Mouse (Mus musculus) kidney, embryonic 16.5 days (tissue): ENCODE data around the gene Cd3eap. TPM values are rescaled to one million over a fixed set of nuclear protein-coding genes. Genes with fewer than 3 reads are reported as not detected.

Source experiments
- ATAC-seq: fragments of 200-750 bp; cut with Nextera tagmentation; 2 replicates; pipeline ENCODE4 v1.8.0; 2017; ENCODE audit warnings: moderate TSS enrichment; ENCODE audit not compliant: low FRiP score, low TSS enrichment
- H3K27ac ChIP-seq: fragments of 300-500 bp; sonication (generic); 2 replicates; pipeline ENCODE4 v1.5.1; 2014; ENCODE audit warnings: low read length
- H3K27me3 ChIP-seq: fragments of 300-500 bp; sonication (generic); 2 replicates; pipeline ENCODE4 v1.6.1; 2014; ENCODE audit warnings: low read length, control low read depth, mixed read lengths; ENCODE audit not compliant: insufficient read depth
- H3K36me3 ChIP-seq: fragments of 300-500 bp; sonication (generic); 2 replicates; pipeline ENCODE4 v1.6.1; 2014; ENCODE audit warnings: low read length, control low read depth, mixed read lengths; ENCODE audit not compliant: insufficient read depth
- H3K4me1 ChIP-seq: fragments of 300-500 bp; sonication (generic); 2 replicates; pipeline ENCODE4 v1.6.1; 2014; ENCODE audit warnings: low read length, control low read depth, mixed read lengths; ENCODE audit not compliant: insufficient read depth
- H3K4me2 ChIP-seq: fragments of 300-500 bp; sonication (generic); replicated peaks from 2 replicates; pipeline ENCODE4 v1.6.1; 2014; ENCODE audit warnings: low read depth, low read length
- H3K4me3 ChIP-seq: fragments of 300-500 bp; sonication (generic); 2 replicates; pipeline ENCODE4 v1.5.1; 2014; ENCODE audit warnings: mild to moderate bottlenecking, low read length
- H3K9ac ChIP-seq: fragments of 300-500 bp; sonication (generic); replicated peaks from 2 replicates; pipeline ENCODE4 v1.6.1; 2014; ENCODE audit warnings: low read length
- H3K9me3 ChIP-seq: fragments of 300-500 bp; sonication (generic); 2 replicates; pipeline ENCODE4 v1.6.1; 2016; ENCODE audit warnings: low read length, control low read depth
- WGBS: fragments of 180-500 bp; shearing (Covaris S2); extraction: QIAGEN DNeasy Blood & Tissue Kit; methylation state at CpG from one replicate; pipeline ENCODE4 v1.1.7; 2014; 5-methylcytosine and 5-hydroxymethylcytosine counted together
- polyA plus RNA-seq: library from polyadenylated mRNA; unstranded; fragments of >200 nt; fragmentation: Nextera tagmentation; extraction: Ambion mirVana; gene quantifications from 2 replicates; pipeline ENCODE4 v1.2.1, GENCODE M21; 2015

Cd3eap gene
- polyA plus RNA-seq, 1 experiment from 2014 or later = 25.0 TPM

DNA sequence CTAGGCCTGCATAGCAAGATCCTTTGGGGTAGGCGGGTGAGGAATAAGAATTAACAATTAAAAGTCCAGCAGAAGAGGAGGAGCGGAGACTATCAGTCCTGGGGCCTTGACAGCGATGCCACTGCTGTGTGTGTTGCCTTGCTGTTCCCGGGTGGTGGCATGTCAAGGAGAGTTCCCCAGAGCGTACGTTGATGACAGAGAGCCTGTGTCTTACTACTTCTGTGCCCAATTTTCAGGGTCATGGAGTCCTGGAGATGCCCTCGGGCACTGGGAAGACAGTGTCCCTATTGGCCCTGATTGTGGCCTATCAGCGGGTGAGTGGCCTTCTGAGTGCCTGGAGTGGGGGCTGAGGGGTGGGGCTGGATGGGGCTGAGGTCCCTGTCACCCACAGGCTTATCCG, 24.4 kb upstream of the Cd3eap start:
- Histone ChIP-seq H3K4me2 (no peak overlapping the region), H3K9me3 (no peaks in the 10 kb centered on the region), H3K9ac (no peak overlapping the region), H3K36me3 (peaks cover 39% of the 10 kb centered on the region), H3K27ac (no peak overlapping the region), H3K4me1 (peaks cover 11% of the 10 kb centered on the region), H3K4me3 (no peak overlapping the region), H3K27me3 (no peaks in the 10 kb centered on the region)
- WGBS = 92% methylated on average over 9 of the region's 9 CpGs
- ATAC-seq = no peak

- Histone ChIP-seq H3K4me3 (peak overlapping the region; percentile 80), H3K36me3 (peaks cover 27% of the 10 kb centered on the region), H3K9ac (peak overlapping the region; percentile 72), H3K9me3 (no peaks in the 10 kb centered on the region), H3K27me3 (no peaks in the 10 kb centered on the region), H3K4me1 (peaks cover 11% of the 10 kb centered on the region), H3K27ac (no peak overlapping the region), H3K4me2 (peak overlapping the region; percentile 89)
- 0% methylated on average over 31 of the region's 37 CpGs for WGBS
- ATAC-seq = peak; percentile 66
Observed at GRCm38 (mm10) chr7:19382166-19382541, 22.9 kb upstream of the Cd3eap start.

DNA sequence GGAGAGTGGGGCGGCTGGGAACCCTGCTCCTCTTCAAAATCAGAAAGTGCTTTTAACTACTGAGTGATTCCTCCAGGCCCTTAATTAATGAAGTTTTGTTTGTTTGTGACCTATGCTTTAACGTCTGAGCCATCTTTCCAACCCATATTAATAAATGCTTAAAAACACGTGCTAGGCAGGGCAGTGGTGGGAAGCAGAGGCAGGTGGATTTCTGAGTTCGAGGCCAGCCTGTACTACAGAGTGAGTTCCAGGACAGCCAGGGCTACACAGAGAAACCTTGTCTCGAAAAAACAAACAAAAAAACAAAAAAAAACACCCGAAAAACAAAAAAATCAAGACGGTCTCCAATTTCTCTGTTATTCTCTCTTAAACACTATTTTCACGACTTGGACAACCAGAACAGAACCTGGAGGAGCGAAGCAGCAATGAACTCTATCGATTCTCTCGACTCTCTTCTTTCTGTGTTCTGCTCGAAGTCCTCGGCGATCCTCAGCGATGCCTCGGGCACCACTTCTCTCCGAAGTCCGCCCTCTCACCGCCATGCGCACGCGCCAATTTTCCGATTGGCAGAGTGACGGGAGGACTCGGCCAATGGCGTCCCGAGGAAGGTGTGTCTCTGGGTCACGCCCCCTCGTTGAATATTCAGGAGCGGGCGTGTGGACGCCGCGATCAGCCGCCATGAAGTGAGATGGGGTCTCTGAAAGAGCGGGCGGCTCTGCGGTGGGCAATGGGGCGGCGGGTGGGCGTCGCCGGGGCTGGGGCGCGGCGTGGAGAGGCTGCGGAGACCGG, 22.3 kb upstream of the Cd3eap start, which contains the start of gene Ercc2:
Gene Ercc2 (plus strand): TSS at position 634 of the 789 bp plus-strand sequence.
- peak within 1 kb of the TSS; percentile 89 for H3K4me2 ChIP-seq
- peak within 1 kb of the TSS; percentile 72 for H3K9ac ChIP-seq
- no peak within 1 kb of the TSS for H3K27ac ChIP-seq
- no peaks in the 10 kb centered on the region for H3K27me3 ChIP-seq
- H3K4me3 ChIP-seq = peak within 1 kb of the TSS; percentile 80
- peaks cover 11% of the 10 kb centered on the region for H3K4me1 ChIP-seq
- peaks cover 21% of the 10 kb centered on the region for H3K36me3 ChIP-seq
- ATAC-seq = peak; percentile 95
- 5% methylated on average over 43 of the region's 48 CpGs for WGBS
- H3K9me3 ChIP-seq = no peaks in the 10 kb centered on the region

- Histone ChIP-seq H3K27ac (no peak overlapping the region), H3K4me2 (no peak overlapping the region), H3K36me3 (0 out of 2 replicates have a peak, but pooled peaks cover 2% of the 10 kb centered on the region), H3K9me3 (no peaks in the 10 kb centered on the region), H3K4me3 (no peak overlapping the region), H3K9ac (no peak overlapping the region), H3K27me3 (no peaks in the 10 kb centered on the region), H3K4me1 (peaks cover 6% of the 10 kb centered on the region)
- WGBS = 66% methylated on average over 8 of the region's 8 CpGs
- ATAC-seq = no peak
Observed at GRCm38 (mm10) chr7:19378049-19378448, 18.8 kb upstream of the Cd3eap start.

GRCm38 (mm10) chr7:19376019-19376418, 16.7 kb upstream of the Cd3eap start:
- Histone ChIP-seq H3K4me3 (no peak overlapping the region), H3K27me3 (no peaks in the 10 kb centered on the region), H3K9me3 (no peaks in the 10 kb centered on the region), H3K9ac (no peak overlapping the region), H3K36me3 (0 out of 2 replicates have a peak, but pooled peaks cover 2% of the 10 kb centered on the region), H3K4me1 (no peaks in the 10 kb centered on the region), H3K27ac (no peak overlapping the region), H3K4me2 (no peak overlapping the region)
- ATAC-seq = no peak
- WGBS = 91% methylated on average over 4 of the region's 4 CpGs

DNA sequence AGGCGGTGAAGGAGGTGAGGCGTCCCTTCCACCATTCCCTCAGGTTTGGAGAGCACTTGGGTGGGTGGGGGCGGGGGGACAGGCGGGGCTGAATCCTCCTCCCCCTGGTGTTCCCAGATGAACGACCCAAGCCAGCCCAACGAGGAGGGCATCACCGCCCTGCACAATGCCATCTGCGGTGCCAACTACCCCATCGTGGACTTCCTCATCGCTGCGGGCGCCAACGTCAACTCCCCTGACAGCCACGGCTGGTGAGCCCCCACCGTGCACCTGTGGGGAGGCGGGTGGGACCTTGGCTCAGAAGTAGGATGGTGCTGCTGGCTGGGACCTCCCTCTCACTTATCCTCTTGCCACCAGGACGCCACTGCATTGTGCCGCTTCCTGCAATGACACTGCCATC, 16.1 kb upstream of the Cd3eap start:
- Histone ChIP-seq H3K27me3 (no peaks in the 10 kb centered on the region), H3K36me3 (0 out of 2 replicates have a peak, but pooled peaks cover 2% of the 10 kb centered on the region), H3K27ac (no peak overlapping the region), H3K4me2 (no peak overlapping the region), H3K4me1 (no peaks in the 10 kb centered on the region), H3K9ac (no peak overlapping the region), H3K4me3 (no peak overlapping the region), H3K9me3 (no peaks in the 10 kb centered on the region)
- whole genome bisulfite sequencing = 77% methylated on average over 18 of the region's 18 CpGs
- no peak for ATAC-seq

DNA sequence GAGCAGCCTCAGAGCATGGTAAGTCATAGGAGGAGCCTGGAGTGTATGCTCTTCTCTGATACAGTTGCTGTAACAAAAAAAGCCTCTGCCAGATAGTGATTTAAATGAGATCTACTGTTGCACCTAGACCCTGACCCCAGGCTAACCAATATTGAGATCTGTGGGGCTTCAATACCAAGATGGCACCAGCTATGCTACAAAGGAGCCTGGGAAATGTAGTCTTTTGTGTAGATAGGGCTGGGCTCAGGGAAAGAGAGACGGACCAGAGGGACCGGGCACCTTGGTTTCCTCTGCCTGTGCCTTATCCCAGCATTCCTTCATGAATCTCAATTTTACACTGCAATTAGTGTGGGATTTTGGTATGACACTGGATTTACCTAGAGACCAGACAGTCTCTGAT, 14.1 kb upstream of the Cd3eap start:
- Histone ChIP-seq H3K4me3 (no peak overlapping the region), H3K36me3 (0 out of 2 replicates have a peak, but pooled peaks cover 2% of the 10 kb centered on the region), H3K27ac (no peak overlapping the region), H3K4me1 (peaks cover 4% of the 10 kb centered on the region; the same call in 1 of the 2 replicates), H3K9ac (no peak overlapping the region), H3K4me2 (no peak overlapping the region), H3K27me3 (no peaks in the 10 kb centered on the region), H3K9me3 (no peaks in the 10 kb centered on the region)
- WGBS = 96% methylated on average over 2 of the region's 2 CpGs
- no peak for ATAC-seq

DNA sequence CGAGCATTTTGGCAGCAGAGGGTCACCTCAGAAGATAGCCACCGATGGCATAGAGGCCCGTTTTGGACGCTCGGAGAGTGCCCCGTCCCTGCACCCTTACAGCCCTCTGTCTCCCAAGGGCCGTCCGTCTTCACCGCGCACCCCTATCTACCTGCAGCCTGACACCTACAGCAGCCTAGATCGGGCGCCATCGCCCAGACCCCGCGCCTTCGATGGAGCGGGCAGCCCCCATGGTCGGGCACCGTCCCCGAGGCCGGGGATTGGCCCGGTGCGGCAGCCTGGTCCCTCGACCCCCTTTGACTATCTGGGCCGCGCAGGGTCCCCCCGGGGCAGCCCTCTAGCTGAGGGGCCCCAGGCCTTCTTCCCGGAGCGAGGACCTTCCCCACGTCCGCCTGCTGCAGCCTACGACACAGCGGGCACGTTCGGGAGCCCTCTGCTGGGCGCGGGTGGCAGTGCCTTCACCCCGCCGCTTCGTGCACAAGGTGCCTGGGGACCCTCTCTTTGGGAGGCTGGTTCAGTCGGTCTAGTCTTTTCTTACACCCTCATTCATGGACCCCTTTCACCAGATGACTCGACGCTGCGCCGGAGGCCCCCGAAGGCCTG, 10.6 kb upstream of the Cd3eap start:
- ATAC-seq = peak; percentile 64
- no peak overlapping the region for H3K27ac ChIP-seq
- no peaks in the 10 kb centered on the region for H3K36me3 ChIP-seq
- peaks cover 4% of the 10 kb centered on the region; the same call in 1 of the 2 replicates for H3K4me1 ChIP-seq
- H3K4me3 ChIP-seq = peak overlapping the region; percentile 47
- peak overlapping the region; percentile 63 for H3K9ac ChIP-seq
- peak overlapping the region; percentile 77 for H3K4me2 ChIP-seq
- H3K9me3 ChIP-seq = no peaks in the 10 kb centered on the region
- 8% methylated on average over 42 of the region's 46 CpGs for WGBS
- H3K27me3 ChIP-seq = no peaks in the 10 kb centered on the region

GRCm38 (mm10) chr7:19368380-19368779, 9.1 kb upstream of the Cd3eap start:
- whole genome bisulfite sequencing = 18% methylated on average over 16 of the region's 16 CpGs
- H3K4me3 ChIP-seq = no peak overlapping the region
- H3K27ac ChIP-seq = no peak overlapping the region
- ATAC-seq = peak; percentile 25; the same call in 1 of the 2 replicates
- H3K4me2 ChIP-seq = no peak overlapping the region
- H3K9ac ChIP-seq = no peak overlapping the region
- H3K27me3 ChIP-seq = no peaks in the 10 kb centered on the region
- no peaks in the 10 kb centered on the region for H3K36me3 ChIP-seq
- H3K4me1 ChIP-seq = peaks cover 7% of the 10 kb centered on the region
- H3K9me3 ChIP-seq = no peaks in the 10 kb centered on the region

DNA sequence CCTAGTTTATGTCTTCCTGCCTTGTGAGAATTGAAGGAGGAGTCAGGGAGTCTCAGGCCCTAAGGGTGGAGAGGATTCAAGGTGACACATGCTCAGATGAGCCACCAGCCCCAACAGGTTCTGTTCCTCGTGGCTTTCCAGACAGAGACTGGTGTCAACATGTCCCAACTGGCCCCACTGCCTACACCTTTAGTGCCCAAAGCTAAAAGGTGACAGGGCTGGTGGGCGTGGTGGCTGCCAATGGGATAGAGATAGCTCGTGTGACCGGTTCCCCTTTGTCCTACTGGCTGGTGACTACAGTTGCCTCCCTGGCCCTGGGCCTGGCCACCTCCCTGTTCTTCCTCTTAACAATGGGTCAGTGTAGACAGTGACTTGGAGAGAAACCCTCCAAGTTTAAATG, 6.1 kb upstream of the Cd3eap start:
- Histone ChIP-seq H3K4me2 (no peak overlapping the region), H3K9me3 (no peaks in the 10 kb centered on the region), H3K4me1 (peaks cover 20% of the 10 kb centered on the region), H3K9ac (no peak overlapping the region), H3K27ac (no peak overlapping the region), H3K4me3 (no peak overlapping the region), H3K27me3 (no peaks in the 10 kb centered on the region), H3K36me3 (no peaks in the 10 kb centered on the region)
- ATAC-seq = no peak
- WGBS = 80% methylated on average over 4 of the region's 4 CpGs
